Mouse (Mus musculus): ENCODE measurements around the gene Pdpr.
"Not testable (repeated sequence)": the region's sequence is repeated elsewhere in the genome, so short reads cannot be mapped to it uniquely, and the experiment has no call there.

The Pdpr gene

DNA sequence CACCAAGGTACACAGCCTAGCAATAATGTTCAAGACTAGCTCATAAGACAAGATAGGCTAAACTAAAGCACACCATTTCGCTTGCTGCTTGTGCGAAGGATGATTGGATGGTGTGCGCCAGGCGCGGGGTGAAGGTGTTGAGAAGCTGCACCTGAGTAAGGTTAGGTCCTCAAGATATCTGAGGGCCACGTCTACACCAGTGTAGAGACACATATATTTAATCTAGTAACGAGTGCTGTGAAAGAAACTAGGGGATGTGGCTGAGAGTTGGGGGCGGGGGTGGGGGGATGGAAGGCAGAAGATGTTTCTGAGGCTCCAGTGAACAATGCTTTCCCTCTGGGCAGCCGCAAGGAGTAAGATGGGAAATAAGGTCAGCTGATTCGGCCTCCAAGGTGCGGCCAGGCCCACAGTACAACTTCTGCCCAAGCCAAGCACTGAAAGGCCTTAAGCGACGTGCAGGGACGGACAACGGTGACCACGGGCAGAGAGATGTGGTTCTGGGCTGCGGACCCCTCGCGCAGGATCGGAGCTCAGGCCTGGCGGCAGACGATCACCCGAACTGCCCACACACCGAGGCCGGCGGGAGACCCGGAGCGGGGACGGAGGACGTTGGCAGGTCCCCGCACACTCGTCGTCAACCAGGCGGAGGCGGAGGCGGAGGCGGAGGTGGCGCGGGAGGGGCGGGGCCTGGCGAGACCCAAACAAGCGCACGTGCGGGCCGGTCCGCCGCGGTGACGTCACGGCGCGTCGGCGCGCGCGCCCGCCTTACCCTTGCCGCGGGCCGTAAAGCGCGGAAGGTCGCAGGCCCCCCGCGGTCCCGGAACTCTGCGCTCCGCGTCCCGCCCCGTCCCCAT lies at the start of gene Pdpr:
TSS of gene Pdpr (plus strand) at position 766 of the 854 bp plus-strand sequence.
- peak; percentile 94 to 97 for DNase-seq

DNA sequence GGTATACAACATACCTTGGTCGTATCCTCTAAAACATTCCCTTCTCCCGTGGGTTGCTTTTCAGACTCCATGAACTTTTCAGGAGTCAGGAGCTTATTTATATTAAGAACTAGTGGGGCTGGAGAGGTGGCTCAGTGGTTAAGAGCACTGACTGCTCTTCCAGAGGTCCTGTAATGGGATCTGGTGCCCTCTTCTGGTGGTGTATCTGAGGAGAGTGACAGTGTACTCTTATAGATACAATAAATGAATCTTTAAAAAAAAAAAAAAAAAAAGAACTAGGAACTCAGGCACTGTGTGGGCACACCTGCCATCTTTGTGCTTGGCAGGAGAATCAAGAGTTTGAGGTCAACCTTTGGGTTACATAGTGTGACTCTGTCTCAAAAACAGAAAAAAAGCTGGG lies 45.7 kb upstream of the Pdpr start:
- DNase-seq = peak in 1 of 2 experiments; percentile 28

DNA sequence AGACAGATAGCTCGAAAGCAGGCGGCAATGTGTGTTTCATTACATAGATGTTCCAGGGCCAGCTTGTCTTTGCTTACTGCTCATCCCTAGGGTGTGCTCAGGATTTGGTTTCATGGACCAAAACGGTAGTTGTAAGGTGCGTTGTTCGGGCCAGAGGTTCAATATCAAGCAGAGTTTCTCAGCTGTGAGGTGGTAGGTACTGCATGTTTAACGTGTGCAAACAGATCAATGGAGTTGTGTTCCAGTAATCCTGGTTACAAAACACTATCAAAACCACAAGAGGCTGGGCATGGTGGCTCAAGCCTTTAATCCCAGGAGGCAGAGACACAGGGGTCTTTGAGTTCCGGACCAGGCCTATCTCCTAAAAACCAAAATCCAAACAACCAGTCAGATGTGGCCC lies 45.3 kb upstream of the Pdpr start:
- DNase-seq = no peak

DNA sequence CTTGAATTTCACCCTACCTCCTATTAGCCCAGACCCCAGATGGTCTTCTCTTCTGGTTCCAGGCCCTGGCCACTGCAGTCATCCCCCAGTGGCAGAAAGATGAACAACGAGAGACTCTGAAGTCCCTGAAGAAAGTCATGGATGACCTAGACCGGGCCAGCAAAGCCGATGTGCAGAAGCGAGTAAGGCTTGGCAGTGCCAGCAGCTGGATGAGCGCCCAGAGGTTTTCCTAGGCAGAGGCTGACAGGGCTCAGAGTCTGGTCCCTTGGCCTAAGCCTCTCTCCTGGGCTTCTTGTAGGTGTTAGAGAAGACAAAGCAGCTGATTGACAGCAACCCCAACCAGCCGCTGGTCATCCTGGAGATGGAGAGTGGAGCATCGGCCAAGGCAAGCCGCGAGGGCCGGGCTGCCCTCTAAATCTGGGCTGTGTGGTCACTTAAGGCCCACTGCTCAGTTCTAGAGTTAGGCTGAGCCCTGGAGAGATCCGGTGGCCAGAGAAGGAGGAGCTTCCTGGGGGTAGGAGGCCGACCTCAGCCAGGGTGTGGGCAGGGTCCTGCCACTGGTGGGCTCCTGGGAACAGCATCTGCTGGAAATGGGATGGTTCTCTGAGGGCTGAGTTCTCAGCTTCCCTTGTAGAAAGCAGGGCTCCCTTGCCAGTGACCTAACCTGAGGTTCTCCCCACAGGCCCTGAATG lies 40.5 kb upstream of the Pdpr start:
- DNase-seq = no peak

DNA sequence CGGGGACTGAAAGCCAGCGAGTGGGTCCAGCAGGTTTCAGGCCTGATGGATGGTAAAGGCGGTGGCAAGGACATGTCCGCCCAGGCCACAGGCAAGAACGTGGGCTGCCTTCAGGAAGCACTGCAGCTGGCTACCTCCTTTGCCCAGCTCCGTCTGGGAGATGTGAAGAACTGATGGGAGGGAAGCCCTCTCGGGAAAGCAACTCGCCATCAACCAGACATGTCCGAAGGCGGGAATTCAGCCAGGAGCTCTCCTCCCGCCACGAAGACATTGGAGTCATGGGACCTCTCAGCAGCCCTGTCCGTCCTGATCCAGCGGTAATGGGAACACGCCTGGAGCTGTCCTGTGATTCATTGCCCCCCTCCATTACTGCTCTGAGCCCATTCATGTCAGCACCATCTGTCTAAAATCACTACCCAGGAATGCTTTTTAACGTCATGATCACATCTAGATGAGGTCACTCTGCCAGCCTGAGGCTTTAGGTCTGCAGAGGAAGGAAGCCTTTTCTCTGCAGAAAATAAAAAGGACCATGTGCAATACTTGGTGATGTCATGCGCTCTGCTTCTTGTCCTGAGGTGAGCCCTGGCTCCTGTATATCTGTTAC lies 39.3 kb upstream of the Pdpr start:
- DNase-seq = no peak

DNA sequence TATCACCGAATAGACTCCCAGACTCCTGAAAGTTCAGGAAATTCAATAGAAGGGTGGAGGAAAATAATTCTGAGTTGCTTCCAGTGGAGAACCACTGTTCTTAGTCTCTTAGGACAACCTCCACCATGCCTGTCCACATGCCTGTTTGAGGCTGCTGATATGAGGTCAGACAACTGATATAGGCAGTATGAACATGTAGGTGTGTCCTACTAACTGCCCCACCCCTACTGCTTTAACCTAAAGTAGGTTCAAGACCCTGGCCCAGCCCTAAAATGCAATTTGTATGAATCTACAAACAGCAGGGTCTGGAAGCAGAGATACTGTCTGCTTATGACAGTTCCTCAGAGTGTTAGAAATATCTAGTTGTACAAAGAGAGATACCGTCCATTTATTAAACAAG lies 38.8 kb upstream of the Pdpr start:
- no peak for DNase-seq

DNA sequence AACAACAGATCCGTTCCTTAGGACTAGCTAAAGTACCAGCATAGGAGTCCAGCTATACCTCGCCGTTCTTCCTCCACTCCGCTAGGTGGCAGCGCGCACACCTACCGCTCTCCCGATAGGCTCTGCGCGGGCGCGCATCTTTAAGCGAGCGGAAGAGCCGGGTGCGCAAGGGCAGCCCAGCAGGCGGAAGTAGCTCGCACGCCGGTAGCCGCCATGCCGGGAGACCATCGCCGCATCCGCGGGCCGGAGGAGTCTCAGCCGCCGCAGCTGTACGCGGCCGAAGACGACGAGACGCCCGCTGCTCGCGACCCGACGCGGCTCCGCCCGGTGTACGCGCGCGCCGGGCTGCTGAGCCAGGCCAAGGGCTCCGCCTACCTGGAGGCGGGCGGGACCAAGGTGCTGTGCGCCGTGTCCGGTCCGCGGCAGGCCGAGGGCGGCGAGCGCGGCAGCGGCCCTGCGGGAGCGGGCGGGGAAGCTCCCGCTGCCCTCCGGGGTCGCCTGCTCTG lies 38.2 kb upstream of the Pdpr start, which contains the start of gene Exosc6:
TSS of gene Exosc6 (plus strand) at position 182 of the 506 bp plus-strand sequence.
- DNase-seq = peak; percentile 91 to 96

DNA sequence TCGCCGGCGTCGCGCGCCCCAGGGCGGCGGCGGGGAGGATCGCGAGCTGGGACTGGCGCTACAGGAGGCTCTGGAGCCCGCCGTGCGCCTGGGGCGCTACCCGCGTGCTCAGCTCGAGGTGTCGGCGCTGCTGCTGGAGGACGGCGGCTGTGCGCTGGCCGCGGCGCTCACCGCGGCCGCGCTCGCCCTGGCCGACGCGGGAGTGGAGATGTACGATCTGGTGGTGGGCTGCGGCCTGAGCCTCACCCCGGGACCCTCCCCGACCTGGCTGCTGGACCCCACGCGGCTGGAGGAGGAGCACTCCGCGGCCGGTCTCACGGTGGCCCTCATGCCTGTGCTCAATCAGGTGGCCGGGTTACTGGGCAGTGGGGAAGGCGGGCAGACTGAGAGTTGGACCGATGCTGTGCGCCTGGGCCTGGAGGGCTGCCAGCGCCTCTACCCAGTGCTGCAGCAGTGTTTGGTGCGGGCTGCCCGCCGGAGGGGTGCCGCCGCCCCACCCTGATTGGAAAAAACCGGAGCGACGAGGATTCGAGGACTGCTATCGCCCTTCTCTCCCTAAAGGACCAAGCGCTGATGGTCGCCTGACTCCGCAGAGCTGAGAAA lies 37.6 kb upstream of the Pdpr start:
- DNase-seq = peak; percentile 63 to 83

DNA sequence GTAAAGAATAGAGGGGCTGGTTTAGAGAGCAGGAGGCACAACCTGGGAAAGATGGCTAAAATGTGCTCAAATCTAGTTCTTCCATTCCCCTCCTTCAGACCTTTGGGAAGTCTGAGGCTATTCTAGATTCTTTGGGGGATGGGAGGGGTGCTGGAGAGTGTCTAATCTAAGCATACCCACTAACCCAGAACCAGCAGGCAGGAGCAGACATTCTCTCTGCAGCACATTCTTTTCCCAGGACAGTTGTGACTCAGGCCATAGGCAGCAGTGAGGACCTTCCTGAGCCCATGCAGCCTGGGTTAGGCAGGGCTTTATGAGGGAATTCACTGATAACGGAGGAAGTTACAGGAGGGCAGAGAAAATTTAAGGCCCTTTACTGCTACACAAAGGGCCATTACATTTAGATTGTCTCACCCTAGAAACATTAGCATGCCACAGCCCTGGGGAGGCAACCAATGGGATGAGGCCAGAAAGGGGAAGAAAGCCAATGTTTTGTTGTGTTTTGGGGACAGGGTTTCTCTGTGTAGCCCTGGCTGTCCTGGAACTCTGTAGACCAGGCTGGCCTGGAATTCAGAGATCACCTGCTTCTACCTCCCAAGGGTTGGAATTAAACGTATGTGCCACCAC lies 35.4 kb upstream of the Pdpr start:
- no peak for DNase-seq

DNA sequence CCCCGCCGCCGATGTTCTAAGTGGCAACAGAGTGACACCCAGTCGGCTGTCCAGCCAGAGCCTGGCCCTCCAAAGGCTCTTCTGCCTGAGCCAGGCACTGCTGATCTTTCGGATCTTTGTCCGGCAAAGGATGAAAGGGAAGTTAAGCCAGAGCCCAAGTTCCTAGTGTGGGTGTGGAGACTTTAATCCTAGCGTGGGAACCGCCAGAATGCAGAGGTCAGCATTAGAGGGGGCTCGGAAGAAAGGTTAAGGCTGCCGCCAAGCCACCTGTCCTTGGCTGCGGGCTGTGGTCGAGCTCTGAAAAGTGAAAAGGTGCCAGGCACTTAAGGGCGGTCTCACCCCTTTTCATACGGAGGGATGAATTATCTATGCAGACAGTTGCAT lies 32.8 kb upstream of the Pdpr start:
- DNase-seq = no peak

DNA sequence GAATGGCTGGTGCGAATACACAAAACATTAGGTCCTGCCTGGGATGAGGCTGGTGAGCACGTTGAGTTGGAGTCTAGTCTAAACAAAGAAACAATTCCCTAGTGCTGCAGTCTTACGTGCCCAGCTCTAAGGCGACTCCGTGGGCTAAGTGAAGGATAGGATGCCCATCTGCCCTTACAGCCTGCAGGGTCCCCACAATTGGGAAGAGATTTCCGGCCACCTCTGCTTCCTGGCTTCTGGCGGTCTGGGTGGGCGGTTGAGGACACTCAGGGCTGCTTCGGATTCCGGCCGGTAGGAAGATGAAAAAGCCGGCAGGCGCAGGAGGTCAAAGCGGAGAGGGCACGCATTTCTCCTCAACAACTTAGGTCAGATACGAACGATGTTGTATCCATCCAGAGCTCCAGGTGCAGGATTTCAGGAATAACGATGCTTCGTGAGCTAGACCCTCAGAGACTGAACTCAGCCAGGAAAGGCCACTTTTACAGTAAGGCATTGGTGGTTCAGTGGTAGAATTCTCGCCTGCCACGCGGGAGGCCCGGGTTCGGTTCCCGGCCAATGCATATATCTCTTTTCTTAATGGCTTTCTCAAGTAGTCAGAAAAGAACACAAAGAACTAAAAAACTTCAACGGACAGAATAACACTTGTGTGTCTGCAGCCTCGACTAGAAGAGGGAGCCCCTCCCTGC lies 32.2 kb upstream of the Pdpr start:
- peak; percentile 70 to 91 for DNase-seq

DNA sequence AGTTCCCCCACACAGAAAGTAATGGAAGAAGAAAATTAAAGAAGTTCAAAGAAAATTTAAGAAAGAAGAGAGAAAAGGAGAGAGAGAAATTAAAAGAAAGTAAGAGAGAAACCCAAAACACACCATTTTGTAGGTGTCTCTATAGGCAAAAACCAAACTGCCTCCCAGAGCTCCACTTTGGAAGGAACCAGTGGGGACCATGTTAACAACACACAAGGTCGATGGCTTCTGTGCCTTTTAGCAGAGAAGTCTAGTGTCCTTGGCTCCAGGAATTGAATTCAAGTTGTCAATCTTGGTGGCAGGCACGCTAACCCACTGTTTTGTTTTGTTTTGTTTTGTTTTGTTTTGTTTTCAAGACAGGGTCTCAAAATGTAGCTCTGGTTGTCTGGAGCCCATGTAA lies 31.5 kb upstream of the Pdpr start:
- DNase-seq = no peak

DNA sequence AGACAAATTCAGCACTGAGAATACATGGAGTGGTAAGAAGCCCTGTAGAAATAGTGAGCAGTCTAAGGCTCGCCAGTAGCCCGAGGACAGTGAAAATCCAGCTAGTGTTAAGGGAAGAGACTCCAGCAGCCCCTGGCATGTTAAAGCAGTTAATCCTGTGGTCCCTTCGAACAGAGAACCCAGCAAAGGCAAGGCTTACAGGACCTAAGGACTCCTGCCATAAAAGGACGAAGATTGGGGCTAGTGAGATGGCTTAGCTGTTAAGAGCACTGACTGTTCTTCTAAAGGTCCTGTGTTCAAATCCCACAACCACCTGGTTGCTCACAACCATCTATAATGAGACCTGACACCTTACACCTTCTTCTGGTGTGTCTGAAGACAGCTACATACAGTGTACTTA lies 28.1 kb upstream of the Pdpr start:
- DNase-seq = no peak

DNA sequence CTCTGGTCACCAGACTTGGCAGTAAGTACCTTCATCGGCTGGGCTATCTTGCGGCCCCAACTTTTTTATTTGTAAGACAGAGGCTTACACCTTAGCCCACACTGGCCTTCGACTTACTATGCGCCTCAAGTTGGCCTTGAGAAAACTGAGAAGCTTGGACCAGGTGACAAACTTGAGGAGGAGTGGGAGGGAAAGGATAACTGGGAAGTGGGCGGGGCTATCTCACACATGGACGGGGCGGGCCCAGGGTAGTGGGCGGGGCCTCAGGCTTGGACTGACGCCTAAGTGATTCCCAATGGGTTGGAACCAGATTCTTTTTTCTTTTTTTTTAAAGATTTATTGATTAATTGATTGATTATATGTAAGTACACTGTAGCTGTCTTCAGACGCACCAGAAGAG lies 27.0 kb upstream of the Pdpr start:
- DNase-seq = peak in 1 of 2 experiments; percentile 40

DNA sequence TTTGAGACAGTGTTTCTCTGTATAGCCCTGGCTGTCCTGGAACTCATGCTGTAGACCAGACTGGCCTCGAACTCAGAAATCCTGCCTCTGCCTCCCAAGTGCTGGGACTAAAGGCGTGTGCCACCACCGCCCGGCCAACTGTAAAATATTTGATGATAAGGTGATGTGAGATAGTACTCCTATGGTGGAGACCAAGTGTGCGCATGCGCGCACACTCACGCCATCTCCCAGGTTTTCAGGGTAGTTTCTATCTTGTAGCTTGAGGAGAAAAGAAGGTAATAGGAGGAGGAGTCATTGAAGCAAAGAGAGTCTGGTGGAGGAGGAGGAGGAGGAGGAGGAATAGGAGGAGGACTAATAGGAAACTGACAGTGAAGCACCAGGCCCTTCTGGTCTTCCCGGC lies 25.8 kb upstream of the Pdpr start:
- DNase-seq = not testable (repeated sequence)

DNA sequence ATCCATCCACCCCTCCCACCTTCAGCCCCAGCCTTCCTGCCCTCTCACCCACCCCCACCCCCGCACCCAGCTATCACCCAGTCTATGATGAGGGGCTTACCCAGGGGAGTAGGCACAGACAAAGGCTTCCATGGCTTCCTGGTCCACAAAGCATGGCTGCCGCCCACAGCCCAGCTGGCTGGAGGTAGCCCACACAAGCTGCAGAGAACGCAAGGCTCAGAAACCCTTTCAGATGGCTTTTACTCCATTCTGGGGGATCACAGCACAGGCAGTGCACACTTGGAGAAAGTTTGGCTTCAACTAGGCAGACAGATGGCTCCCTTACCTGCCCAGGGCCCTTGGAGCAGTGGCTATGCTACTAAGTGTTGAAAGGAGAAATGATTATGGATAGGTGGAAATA lies 18.5 kb upstream of the Pdpr start:
- no peak for DNase-seq

DNA sequence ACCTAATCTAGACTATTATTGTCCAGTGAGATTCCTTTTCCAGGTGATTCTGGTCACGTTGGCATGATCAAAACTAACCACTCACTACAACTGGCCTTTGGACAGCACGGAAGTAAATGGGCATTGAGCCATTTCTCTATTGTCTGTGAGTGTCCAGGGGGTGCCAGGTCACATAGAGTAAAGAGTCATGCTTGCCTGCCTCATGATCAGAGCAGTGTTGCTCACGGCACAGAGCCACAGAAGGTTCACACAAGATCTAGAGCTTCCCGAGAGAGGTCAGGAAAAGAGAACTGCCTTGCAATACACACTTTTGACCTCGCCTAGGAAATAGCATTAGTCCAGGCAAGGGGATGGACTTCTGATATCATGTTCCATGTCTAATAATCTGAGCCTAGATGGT lies 15.0 kb upstream of the Pdpr start:
- peak; percentile 37 to 59 for DNase-seq

DNA sequence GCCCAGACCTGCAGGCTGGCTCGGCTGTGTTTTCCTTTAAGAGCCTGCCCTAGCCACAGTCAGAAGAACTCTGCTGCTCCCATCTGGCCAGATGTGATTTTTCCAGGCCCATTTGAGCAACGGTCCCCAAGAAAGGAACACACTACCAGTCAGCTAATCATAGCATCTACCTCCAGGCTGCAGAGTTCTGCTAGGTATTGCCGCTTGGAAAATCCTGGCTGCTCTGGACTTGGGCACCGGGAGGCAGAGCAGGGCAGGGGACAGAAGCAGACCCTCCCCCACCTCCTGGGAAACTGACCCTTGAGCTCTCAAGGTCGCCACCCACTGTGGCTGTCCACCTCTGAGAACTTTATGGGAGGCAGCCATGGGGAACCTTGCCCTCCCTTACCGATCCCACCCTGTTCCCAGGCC lies 14.6 kb upstream of the Pdpr start:
- DNase-seq = peak; percentile 61 to 81

DNA sequence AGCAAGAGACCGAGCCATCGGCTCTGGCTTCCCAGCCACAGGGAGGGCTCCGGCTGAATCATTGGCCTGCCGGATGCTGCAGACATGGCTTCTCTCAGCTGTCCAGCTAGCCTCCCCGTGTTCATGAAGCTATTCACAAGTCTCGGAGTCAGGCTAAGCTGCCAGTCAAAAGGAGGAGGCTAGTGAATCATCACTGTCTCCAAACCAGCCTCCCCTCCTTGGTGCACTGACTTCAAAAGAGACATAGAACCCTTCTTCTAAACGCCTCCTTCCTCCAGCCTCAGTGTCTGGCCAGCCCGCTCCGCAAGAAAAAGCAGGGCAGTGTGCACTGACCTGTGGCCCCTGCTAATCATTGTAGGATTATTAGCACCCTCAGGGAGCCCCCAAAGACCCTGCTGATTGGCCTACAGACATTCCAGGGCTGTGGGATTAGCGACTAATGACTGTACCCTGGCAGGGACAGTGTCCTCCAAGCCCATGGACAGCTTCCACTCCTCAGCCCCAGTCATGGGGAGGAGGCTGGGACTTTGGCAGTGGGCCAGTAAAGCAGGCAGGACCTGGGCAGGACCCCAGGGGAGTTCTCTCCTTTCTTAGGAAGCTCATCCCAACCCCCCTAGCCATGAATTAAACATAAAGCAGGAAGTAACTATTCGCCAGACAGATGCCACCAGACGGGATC lies 12.7 kb upstream of the Pdpr start:
- no peak for DNase-seq

DNA sequence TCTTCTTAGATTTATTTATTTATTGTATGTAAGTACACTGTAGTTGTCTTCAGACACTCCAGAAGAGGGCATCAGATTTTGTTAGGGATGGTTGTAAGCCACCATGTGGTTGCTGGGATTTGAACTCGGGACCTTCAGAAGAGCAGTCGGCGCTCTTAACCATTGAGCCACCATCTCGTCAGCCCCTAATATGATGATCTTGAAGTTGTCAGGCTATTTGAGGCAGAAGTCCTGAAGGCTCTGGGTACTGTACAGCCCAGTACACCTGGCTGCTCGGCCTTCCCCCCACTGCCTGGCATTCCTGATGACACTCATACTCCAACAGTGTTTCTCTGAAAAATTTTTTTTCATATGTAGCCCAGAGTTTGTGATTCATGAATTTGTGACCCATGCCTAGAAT lies 10.5 kb upstream of the Pdpr start:
- DNase-seq = not testable (repeated sequence)

DNA sequence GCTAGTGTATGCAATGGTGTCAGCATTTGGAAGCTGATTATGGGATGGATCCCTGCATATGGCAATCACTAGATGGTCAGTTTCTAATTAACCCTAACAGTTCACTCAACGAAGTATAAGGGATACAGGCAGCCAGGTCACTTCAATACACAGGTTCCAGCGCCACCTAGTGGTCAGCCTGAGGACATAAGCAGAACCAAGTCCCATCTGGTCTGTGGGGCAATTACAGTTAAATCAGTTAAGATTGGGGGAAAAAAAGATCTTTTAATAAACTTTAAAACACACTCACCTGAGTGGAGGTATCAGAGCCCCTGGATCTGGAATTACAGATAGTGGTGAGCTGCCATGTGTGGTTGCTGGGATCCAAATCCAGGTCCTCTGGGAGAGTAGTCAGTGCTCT lies 4.3 kb upstream of the Pdpr start:
- peak; percentile 75 to 76 for DNase-seq
